Mouse (Mus musculus) lung, postnatal 0 days (tissue): Measurements from ENCODE around the gene AA986860. TPM values are rescaled to one million over a fixed set of nuclear protein-coding genes. Genes with fewer than 3 reads are reported as not detected.

Experiments
- ATAC-seq: fragments of 200-750 bp; cut with Nextera tagmentation; 2 replicates; pipeline ENCODE4 v1.8.0; 2017; ENCODE audit warnings: moderate library complexity
- DNase-seq: peaks from one replicate; pipeline ENCODE4 v3.0.0-alpha.2; 2016; ENCODE audit warnings: low spot score
- H3K27ac ChIP-seq: fragments of 300-500 bp; sonication (generic); 2 replicates; pipeline ENCODE4 v1.5.1; 2014; ENCODE audit warnings: antibody characterized with exemption, mild to moderate bottlenecking, low read length, mixed read lengths
- H3K27me3 ChIP-seq: fragments of 300-500 bp; sonication (generic); replicated peaks from 2 replicates; pipeline ENCODE4 v1.6.1; 2014; ENCODE audit warnings: low read length, mixed read lengths; ENCODE audit not compliant: insufficient read depth
- H3K36me3 ChIP-seq: fragments of 300-500 bp; sonication (generic); 2 replicates; pipeline ENCODE4 v1.6.1; 2014; ENCODE audit warnings: low read length, mixed read lengths; ENCODE audit not compliant: insufficient read depth
- H3K4me1 ChIP-seq: fragments of 300-500 bp; sonication (generic); 2 replicates; pipeline ENCODE4 v1.6.1; 2014; ENCODE audit warnings: antibody characterized with exemption, low read depth, low read length, mixed read lengths; ENCODE audit not compliant: insufficient read depth
- H3K4me2 ChIP-seq: fragments of 300-500 bp; sonication (generic); replicated peaks from 2 replicates; pipeline ENCODE4 v1.6.1; 2014; ENCODE audit warnings: low read depth, mild to moderate bottlenecking, low read length, moderate library complexity, mixed read lengths
- H3K4me3 ChIP-seq: fragments of 300-500 bp; sonication (generic); 2 replicates; pipeline ENCODE4 v1.5.1; 2014; ENCODE audit warnings: low read depth, low read length
- H3K9ac ChIP-seq: fragments of 300-500 bp; sonication (generic); replicated peaks from 2 replicates; pipeline ENCODE4 v1.6.1; 2014; ENCODE audit warnings: low read depth, mild to moderate bottlenecking
- H3K9me3 ChIP-seq: fragments of 300-500 bp; sonication (generic); 2 replicates; pipeline ENCODE4 v1.6.1; 2016; ENCODE audit warnings: low read length, mixed read lengths
- CTCF ChIP-seq: IDR thresholded peaks from 2 replicates; pipeline ENCODE4 v1.5.1; 2016; ENCODE audit warnings: antibody characterized with exemption, mild to moderate bottlenecking
- EP300 ChIP-seq: IDR thresholded peaks from 2 replicates; pipeline ENCODE4 v1.6.1; 2016; ENCODE audit warnings: antibody characterized with exemption, mild to moderate bottlenecking, control low read depth
- WGBS: fragments of 180-500 bp; shearing (Covaris S2); extraction: QIAGEN DNeasy Blood & Tissue Kit; methylation state at CpG from one replicate; pipeline ENCODE4 v1.1.7; 2014; 5-methylcytosine and 5-hydroxymethylcytosine counted together
- polyA plus RNA-seq: library from polyadenylated mRNA; unstranded; fragments of >200 nt; fragmentation: Nextera tagmentation; extraction: Ambion mirVana; gene quantifications from 2 replicates; pipeline ENCODE4 v1.2.1, GENCODE M21; 2015

The AA986860 gene
- polyA plus RNA-seq, 1 experiment from 2014 or later: 60.9 TPM

- no peak for DNase-seq
- no peak for ATAC-seq
- Histone ChIP-seq H3K9me3 (no peaks in the 10 kb centered on the region), H3K4me2 (peak overlapping the region; percentile 54), H3K36me3 (no peaks in the 10 kb centered on the region), H3K4me3 (peak overlapping the region; percentile 44), H3K9ac (peak overlapping the region; percentile 43), H3K27ac (peak overlapping the region; percentile 86), H3K4me1 (peaks cover 3% of the 10 kb centered on the region; the same call in 1 of the 2 replicates), H3K27me3 (no peaks in the 10 kb centered on the region)
- WGBS: 59% methylated on average over 13 of the region's 13 CpGs
- TF ChIP-seq EP300: no peak
- TF ChIP-seq CTCF: no peak
These were observed 1.2 kb downstream of the AA986860 start for GRCm38 (mm10) chr1:130732706-130733658.

GRCm38 (mm10) chr1:130733671-130734070, 1.9 kb downstream of the AA986860 start:
- peak overlapping the region; percentile 44 for H3K4me3 ChIP-seq
- WGBS: 64% methylated on average over 4 of the region's 4 CpGs
- H3K9ac ChIP-seq: peak overlapping the region; percentile 43; the same call in 1 of the 2 replicates
- H3K4me1 ChIP-seq: peaks cover 3% of the 10 kb centered on the region; the same call in 1 of the 2 replicates
- H3K36me3 ChIP-seq: no peaks in the 10 kb centered on the region
- peak; percentile 67 for TF ChIP-seq EP300
- no peak for TF ChIP-seq CTCF
- no peaks in the 10 kb centered on the region for H3K27me3 ChIP-seq
- H3K27ac ChIP-seq: peak overlapping the region; percentile 86
- ATAC-seq: peak; percentile 76
- H3K9me3 ChIP-seq: no peaks in the 10 kb centered on the region
- H3K4me2 ChIP-seq: peak overlapping the region; percentile 54
- peak; percentile 88 for DNase-seq

- WGBS: 25% methylated on average over 5 of the region's 5 CpGs
- H3K9ac ChIP-seq: 0 out of 2 replicates have a peak overlapping the region, but pooled peaks have one; percentile 32
- H3K4me3 ChIP-seq: peak overlapping the region; percentile 44
- TF ChIP-seq EP300: no peak
- no peak for TF ChIP-seq CTCF
- peak; percentile 61 for DNase-seq
- no peaks in the 10 kb centered on the region for H3K27me3 ChIP-seq
- peak overlapping the region; percentile 54 for H3K4me2 ChIP-seq
- H3K9me3 ChIP-seq: no peaks in the 10 kb centered on the region
- H3K36me3 ChIP-seq: no peaks in the 10 kb centered on the region
- H3K4me1 ChIP-seq: peaks cover 3% of the 10 kb centered on the region; the same call in 1 of the 2 replicates
- H3K27ac ChIP-seq: peak overlapping the region; percentile 86
- ATAC-seq: 0 out of 2 replicates have a peak, but pooled peaks have one; percentile 2
These were observed 2.7 kb downstream of the AA986860 start for GRCm38 (mm10) chr1:130734452-130734851.

- TF ChIP-seq EP300 (peak; percentile 74), CTCF (no peak)
- H3K9ac ChIP-seq: 0 out of 2 replicates have a peak overlapping the region, but pooled peaks have one; percentile 32
These were observed 3.1 kb downstream of the AA986860 start for GRCm38 (mm10) chr1:130734852-130735251.

GRCm38 (mm10) chr1:130737411-130737881, 5.7 kb downstream of the AA986860 start:
- H3K9ac ChIP-seq: no peak overlapping the region
- no peak for TF ChIP-seq CTCF
- TF ChIP-seq EP300: no peak
- H3K4me2 ChIP-seq: 0 out of 2 replicates have a peak overlapping the region, but pooled peaks have one; percentile 17
- no peaks in the 10 kb centered on the region for H3K9me3 ChIP-seq
- no peaks in the 10 kb centered on the region for H3K27me3 ChIP-seq
- no peak overlapping the region for H3K27ac ChIP-seq
- no peaks in the 10 kb centered on the region for H3K36me3 ChIP-seq
- 38% methylated on average over 11 of the region's 11 CpGs for WGBS
- peaks cover 9% of the 10 kb centered on the region; the same call in 1 of the 2 replicates for H3K4me1 ChIP-seq
- DNase-seq: no peak
- no peak for ATAC-seq
- no peak overlapping the region for H3K4me3 ChIP-seq

More at GRCm38 (mm10) chr1:130734852-130735251, 3.1 kb downstream of the AA986860 start:
- H3K9me3 ChIP-seq: no peaks in the 10 kb centered on the region
- DNase-seq (peak; percentile 51), ATAC-seq (no peak)
- H3K27ac ChIP-seq: peak overlapping the region; percentile 86
- 21% methylated on average over 8 of the region's 8 CpGs for WGBS
- peak overlapping the region; percentile 54 for H3K4me2 ChIP-seq
- H3K36me3 ChIP-seq: no peaks in the 10 kb centered on the region
- peak overlapping the region; percentile 44 for H3K4me3 ChIP-seq
- H3K4me1 ChIP-seq: peaks cover 4% of the 10 kb centered on the region; the same call in 1 of the 2 replicates
- H3K27me3 ChIP-seq: no peaks in the 10 kb centered on the region

- ATAC-seq (no peak), DNase-seq (no peak)
- 0 out of 2 replicates have a peak, but pooled peaks cover 3% of the 10 kb centered on the region for H3K36me3 ChIP-seq
- no peak overlapping the region for H3K4me3 ChIP-seq
- H3K4me1 ChIP-seq: peaks cover 9% of the 10 kb centered on the region; the same call in 1 of the 2 replicates
- H3K9ac ChIP-seq: no peak overlapping the region
- no peak overlapping the region for H3K27ac ChIP-seq
- TF ChIP-seq EP300 (no peak), CTCF (no peak)
- H3K27me3 ChIP-seq: no peaks in the 10 kb centered on the region
- WGBS: 88% methylated on average over 7 of the region's 7 CpGs
- no peak overlapping the region for H3K4me2 ChIP-seq
- no peaks in the 10 kb centered on the region for H3K9me3 ChIP-seq
These were observed 6.1 kb downstream of the AA986860 start for GRCm38 (mm10) chr1:130737916-130738315.
